Mouse (Mus musculus) ovary, postnatal 10 days (tissue): ENCODE results near the gene Alkbh6.
A peak's percentile ranks its signal among the peaks of the same experiment; 100 is the strongest.

ENCODE experiments used
- DNase-seq: peaks from one replicate; pipeline ENCODE4 v3.0.0; 2022; ENCODE audit warnings: low spot score

Gene Alkbh6

GRCm38 (mm10) chr7:30308076-30309005 is at the start of gene Alkbh6:
Alkbh6 (plus strand) TSS chr7:30308717.
- peak; percentile 69 for DNase-seq

GRCm38 (mm10) chr7:30265041-30265440 is 43.5 kb upstream of the Alkbh6 start:
- no peak for DNase-seq

- no peak for DNase-seq
Measured at GRCm38 (mm10) chr7:30265531-30265930, 43.0 kb upstream of the Alkbh6 start.

- DNase-seq, result no peak
Measured at GRCm38 (mm10) chr7:30265935-30266334, 42.6 kb upstream of the Alkbh6 start.

GRCm38 (mm10) chr7:30266780-30267179 is 41.7 kb upstream of the Alkbh6 start:
- DNase-seq, result no peak

GRCm38 (mm10) chr7:30269641-30270040 is 38.9 kb upstream of the Alkbh6 start:
- no peak for DNase-seq

GRCm38 (mm10) chr7:30274383-30274782 is 34.1 kb upstream of the Alkbh6 start:
- DNase-seq, result no peak

GRCm38 (mm10) chr7:30278911-30279310 is 29.6 kb upstream of the Alkbh6 start:
- no peak for DNase-seq

GRCm38 (mm10) chr7:30279536-30279935 is 29.0 kb upstream of the Alkbh6 start:
- DNase-seq, result no peak

GRCm38 (mm10) chr7:30279951-30280669 is 28.4 kb upstream of the Alkbh6 start, which contains the start of the genes Thap8 and Wdr62:
Thap8 (plus strand) TSS chr7:30280094.
Wdr62 (minus strand) TSS chr7:30280419.
- DNase-seq, result peak; percentile 75

GRCm38 (mm10) chr7:30280670-30281138 is 27.8 kb upstream of the Alkbh6 start:
- peak; percentile 67 for DNase-seq

- DNase-seq, result no peak
Measured at GRCm38 (mm10) chr7:30281522-30281921, 27.0 kb upstream of the Alkbh6 start.

- no peak for DNase-seq
Measured at GRCm38 (mm10) chr7:30282740-30283139, 25.8 kb upstream of the Alkbh6 start.

GRCm38 (mm10) chr7:30286701-30287410 is 21.7 kb upstream of the Alkbh6 start:
- DNase-seq, result no peak

- DNase-seq, result no peak
Measured at GRCm38 (mm10) chr7:30288046-30288445, 20.5 kb upstream of the Alkbh6 start.

- DNase-seq, result no peak
Measured at GRCm38 (mm10) chr7:30289071-30289713, 19.3 kb upstream of the Alkbh6 start.

- no peak for DNase-seq
Measured at GRCm38 (mm10) chr7:30289714-30290399, 18.7 kb upstream of the Alkbh6 start.

- peak; percentile 75 for DNase-seq
Measured at GRCm38 (mm10) chr7:30291215-30292131, 17.0 kb upstream of the Alkbh6 start, which contains the start of gene Clip3. Clip3 (plus strand) TSS chr7:30291728.

- DNase-seq, result no peak
Measured at GRCm38 (mm10) chr7:30293795-30294194, 14.7 kb upstream of the Alkbh6 start.

- DNase-seq, result no peak
Measured at GRCm38 (mm10) chr7:30294296-30294695, 14.2 kb upstream of the Alkbh6 start.
